ENCODE assay signal across 1 mouse cellular context in the genomic region with DNA sequence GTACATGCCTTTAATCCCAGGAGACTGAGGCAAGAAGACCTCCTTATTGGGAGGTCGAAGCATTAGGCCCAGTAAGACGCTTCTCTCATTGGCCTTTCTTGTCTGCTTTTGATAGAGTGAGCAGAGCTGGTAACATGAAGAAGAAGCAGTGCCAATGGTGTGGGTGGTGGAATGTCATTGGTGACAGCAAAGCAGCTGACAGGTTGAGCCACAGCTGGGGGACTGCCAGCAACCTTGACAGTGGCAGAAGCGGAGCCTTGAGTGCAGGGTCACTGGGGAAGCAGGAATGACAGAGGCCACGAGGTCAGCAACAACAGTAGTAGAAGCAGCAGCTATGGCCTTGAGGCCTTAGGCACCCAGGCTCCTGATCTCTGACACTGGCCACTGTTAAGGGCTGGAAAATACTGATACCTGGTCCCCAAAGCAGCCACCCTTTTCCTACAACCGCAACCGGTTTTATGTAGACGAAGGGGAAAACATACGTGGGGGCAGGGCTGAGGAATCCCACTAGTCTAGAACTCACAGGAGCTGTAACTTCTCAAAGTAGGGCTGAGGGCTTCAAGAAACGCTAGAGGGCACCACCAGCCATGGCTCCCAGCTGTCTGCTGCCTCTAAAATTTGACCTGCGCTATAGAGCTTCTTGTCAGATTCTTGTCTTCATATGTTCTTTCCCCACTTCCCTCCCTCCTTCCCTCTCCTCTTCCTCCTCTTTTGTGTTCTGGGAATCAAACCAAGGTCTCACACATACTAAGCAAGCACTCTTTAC.
TF ChIP-seq lines count a peak whose summit lies in the region.

No protein-coding gene starts in this region.

TF ChIP-seq in MEL, 35 proteins besides CTCF, POLR2A, EP300 and RAD21 (continued from another document):
- TF ChIP-seq NRF1 (IDR thresholded peaks at IDR 0.05; ENCODE audit: insufficient read depth, low read depth, low read length, poor library complexity, severe bottlenecking) (peak; percentile 44; the same call in 1 of the 2 replicates), KAT2A (conservative IDR thresholded peaks at IDR 0.05; ENCODE audit: low read depth, low read length) (no peak), SIN3A (IDR thresholded peaks at IDR 0.05; ENCODE audit: low read length) (peak; percentile 74), GATA1 (IDR thresholded peaks at IDR 0.05; ENCODE audit: low read depth, low read length) (no peak), JUND (IDR thresholded peaks at IDR 0.05; ENCODE audit: low read depth, low read length) (no peak; the same call in 1 of the 2 replicates), ZC3H11A (IDR thresholded peaks at IDR 0.05; ENCODE audit: low read depth, low read length) (peak; percentile 94), ETS1 (IDR thresholded peaks at IDR 0.05; ENCODE audit: low read depth, low read length) (peak; percentile 19; the same call in 1 of the 2 replicates), HCFC1 (IDR thresholded peaks at IDR 0.05; ENCODE audit: low read depth, low read length) (peak; percentile 53; the same call in 1 of the 2 replicates), RCOR1 (IDR thresholded peaks at IDR 0.05; ENCODE audit: low read depth, low read length) (no peak), UBTF (IDR thresholded peaks at IDR 0.05; ENCODE audit: borderline replicate concordance, insufficient read depth, low read depth, low read length) (no peak), USF1 (IDR thresholded peaks at IDR 0.05; ENCODE audit: low read depth, low read length) (no peak)
